Mouse (Mus musculus): Measurements from ENCODE around the gene N4bp3.
"Not testable (repeated sequence)": the region's sequence is repeated elsewhere in the genome, so short reads cannot be mapped to it uniquely, and the experiment has no call there.

The N4bp3 gene

GRCm38 (mm10) chr11:51633721-51634120, 16.9 kb downstream of the N4bp3 start:
- in situ Hi-C loops (cut with MboI, MseI): no loop called here

DNA sequence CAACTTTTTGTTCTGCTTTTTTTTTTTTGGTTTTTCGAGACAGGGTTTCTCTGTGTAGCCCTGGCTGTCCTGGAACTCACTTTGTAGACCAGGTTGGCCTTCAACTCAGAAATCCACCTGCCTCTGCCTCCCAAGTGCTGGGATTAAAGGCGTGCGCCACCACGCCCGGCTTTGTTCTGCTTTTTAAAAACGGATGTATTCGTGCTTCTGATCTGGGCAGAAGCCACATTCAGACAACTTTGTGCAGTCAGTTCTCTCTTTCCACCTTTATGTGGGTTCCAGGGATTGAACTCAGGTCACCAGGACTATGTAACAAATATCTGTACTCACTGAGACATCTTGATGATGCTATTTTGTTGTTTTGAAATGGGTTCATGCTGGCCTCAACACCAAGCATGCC, 17.4 kb downstream of the N4bp3 start:
- in situ Hi-C loops (cut with MboI, MseI): not testable (repeated sequence)

GRCm38 (mm10) chr11:51632130-51632753, 18.4 kb downstream of the N4bp3 start:
- in situ Hi-C loops (cut with MboI, MseI): no loop called here

- in situ Hi-C loops (cut with MboI, MseI): no loop called here
These were observed 20.9 kb downstream of the N4bp3 start for GRCm38 (mm10) chr11:51629651-51630314.

DNA sequence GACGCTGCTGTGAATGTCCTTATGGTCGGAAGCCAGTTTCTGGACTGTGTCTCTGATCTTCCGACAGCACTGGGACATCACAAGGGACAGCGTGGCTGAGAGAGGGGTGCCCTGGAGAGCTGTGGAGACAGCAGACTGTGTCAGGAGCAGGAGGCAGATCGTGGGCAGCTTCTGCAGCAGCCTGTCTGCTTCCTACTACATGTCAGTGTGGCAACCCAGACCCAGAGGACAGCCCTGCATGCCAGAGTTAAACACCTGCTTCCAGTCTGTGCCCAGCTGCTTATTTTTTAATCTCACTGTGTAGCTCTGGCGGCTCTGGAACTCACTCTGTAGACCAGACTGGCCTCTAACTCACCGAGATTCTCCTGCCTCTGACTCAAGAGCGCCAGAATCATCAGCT, 22.7 kb downstream of the N4bp3 start:
- in situ Hi-C loops (cut with MboI, MseI): no loop called here

GRCm38 (mm10) chr11:51627425-51627824, 23.2 kb downstream of the N4bp3 start:
- in situ Hi-C loops (cut with MboI, MseI): no loop called here

- in situ Hi-C loops (cut with MboI, MseI): no loop called here
These were observed 25.3 kb downstream of the N4bp3 start for GRCm38 (mm10) chr11:51625187-51625820.

DNA sequence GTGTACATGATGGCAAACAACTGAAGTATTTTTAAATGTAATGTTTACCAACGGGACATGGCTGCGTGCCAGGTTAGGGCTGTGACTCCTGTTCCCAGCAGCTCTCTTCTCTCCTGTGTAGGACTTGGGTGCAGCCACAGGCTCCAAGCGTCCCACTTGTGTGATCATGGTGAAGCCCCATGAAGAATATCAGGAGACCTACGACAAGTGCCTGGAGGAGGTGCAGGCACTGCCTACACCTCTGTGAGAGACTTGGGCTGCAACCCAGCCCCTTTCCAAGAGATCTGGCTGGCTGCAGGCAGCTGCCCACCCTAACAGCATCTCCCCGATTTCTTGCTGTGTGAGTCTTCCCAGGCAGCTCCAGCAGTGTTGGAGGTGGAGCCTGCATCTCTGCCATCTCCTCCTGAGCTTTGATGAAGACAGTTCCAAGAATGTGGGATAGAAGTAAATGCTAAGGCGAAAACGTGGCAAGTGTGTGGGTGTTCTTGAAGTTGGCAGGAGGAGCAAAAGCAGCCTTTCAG, 27.6 kb downstream of the N4bp3 start:
- in situ Hi-C loops (cut with MboI, MseI): no loop called here

DNA sequence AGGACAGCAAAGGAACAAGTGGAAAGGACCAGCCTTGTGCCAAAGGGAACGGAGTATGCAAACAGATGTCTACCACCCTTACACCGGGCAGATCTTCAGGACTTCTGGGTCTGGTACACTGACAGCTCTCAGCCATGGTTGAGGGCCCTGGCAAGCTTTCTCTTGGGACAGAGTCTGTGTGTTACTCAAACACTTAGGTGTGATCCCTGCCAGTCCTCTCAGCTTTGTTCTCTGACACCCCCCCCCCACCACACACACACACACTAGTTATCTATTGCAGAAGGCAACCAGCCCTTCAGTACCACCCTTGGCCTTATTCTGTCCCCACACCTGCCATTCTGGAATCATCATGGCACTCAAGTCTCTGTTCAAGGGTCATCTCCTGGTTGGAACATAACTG, 28.9 kb downstream of the N4bp3 start:
- in situ Hi-C loops (cut with MboI, MseI): no loop called here

- in situ Hi-C loops (cut with MboI, MseI): no loop called here
These were observed 30.6 kb downstream of the N4bp3 start for GRCm38 (mm10) chr11:51620084-51620483.

- in situ Hi-C loops (cut with MboI, MseI): loop anchor here (5.0 kb wide), 3 partner anchors 33 to 68 kb away; partner anchors contain the start of genes 0610009B22Rik (in 1 of the 2), D930048N14Rik (in 1 of the 2) and N4bp3 (in 1 of the 2)
These were observed 31.1 kb downstream of the N4bp3 start, which contains the start of gene Nhp2 for GRCm38 (mm10) chr11:51619409-51620060. TSS of gene Nhp2 (plus strand) at chr11:51619735.

GRCm38 (mm10) chr11:51618894-51619408, 31.7 kb downstream of the N4bp3 start:
- in situ Hi-C loops (cut with MboI, MseI): loop anchor here (5.0 kb wide), 3 partner anchors 33 to 68 kb away; partner anchors contain the start of genes 0610009B22Rik (in 1 of the 2), D930048N14Rik (in 1 of the 2) and N4bp3 (in 1 of the 2)

- in situ Hi-C loops (cut with MboI, MseI): loop anchor here (5.0 kb wide), 3 partner anchors 35 to 70 kb away; partner anchors contain the start of genes 0610009B22Rik (in 1 of the 2), D930048N14Rik (in 1 of the 2) and N4bp3 (in 1 of the 2)
These were observed 32.9 kb downstream of the N4bp3 start for GRCm38 (mm10) chr11:51617693-51618092.

DNA sequence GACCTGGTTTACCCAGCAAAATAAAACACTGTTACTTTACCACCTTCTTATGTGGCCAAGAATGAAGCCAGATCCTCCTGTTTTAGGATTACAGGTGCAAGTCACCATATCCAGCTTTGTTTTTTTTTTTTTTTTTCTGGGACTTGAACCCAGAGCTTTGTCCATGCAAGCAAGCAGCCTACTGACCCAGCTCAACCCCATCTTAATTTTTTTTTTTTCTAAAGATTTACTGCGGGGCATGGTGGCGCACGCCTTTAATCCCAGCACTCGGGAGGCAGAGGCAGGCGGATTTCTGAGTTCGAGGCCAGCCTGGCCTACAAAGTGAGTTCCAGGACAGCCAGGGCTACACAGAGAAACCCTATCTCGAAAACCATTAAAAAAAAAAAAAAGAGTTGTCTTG, 34.5 kb downstream of the N4bp3 start:
- in situ Hi-C loops (cut with MboI, MseI): loop anchor here (5.0 kb wide), 3 partner anchors 36 to 71 kb away; partner anchors contain the start of genes 0610009B22Rik (in 1 of the 2), D930048N14Rik (in 1 of the 2) and N4bp3 (in 1 of the 2)

GRCm38 (mm10) chr11:51615601-51616000, 35.0 kb downstream of the N4bp3 start:
- in situ Hi-C loops (cut with MboI, MseI): loop anchor here (5.0 kb wide), 3 partner anchors 37 to 72 kb away; partner anchors contain the start of genes 0610009B22Rik (in 1 of the 2), D930048N14Rik (in 1 of the 2) and N4bp3 (in 1 of the 2)

DNA sequence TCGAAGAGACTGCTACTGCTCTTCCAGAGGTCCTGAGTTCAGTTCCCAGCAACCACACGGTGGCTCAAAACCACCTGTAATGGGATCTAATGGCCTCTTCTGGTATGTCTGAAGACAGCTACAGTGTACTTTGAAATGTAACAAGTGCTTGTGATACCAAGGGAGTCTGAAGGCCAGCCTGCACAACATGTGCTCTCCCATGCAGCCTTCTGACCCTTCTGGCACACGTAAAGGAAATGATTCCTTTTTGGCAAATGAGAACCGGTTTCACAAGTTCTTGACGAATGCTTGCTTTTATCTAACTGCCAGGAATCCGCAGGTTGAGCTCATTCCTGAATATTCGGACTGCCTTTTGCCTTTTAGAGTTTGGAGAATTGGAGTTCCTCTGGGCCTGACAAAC, 35.5 kb downstream of the N4bp3 start:
- in situ Hi-C loops (cut with MboI, MseI): loop anchor here (5.0 kb wide), 3 partner anchors 37 to 72 kb away; partner anchors contain the start of genes 0610009B22Rik (in 1 of the 2), D930048N14Rik (in 1 of the 2) and N4bp3 (in 1 of the 2)

DNA sequence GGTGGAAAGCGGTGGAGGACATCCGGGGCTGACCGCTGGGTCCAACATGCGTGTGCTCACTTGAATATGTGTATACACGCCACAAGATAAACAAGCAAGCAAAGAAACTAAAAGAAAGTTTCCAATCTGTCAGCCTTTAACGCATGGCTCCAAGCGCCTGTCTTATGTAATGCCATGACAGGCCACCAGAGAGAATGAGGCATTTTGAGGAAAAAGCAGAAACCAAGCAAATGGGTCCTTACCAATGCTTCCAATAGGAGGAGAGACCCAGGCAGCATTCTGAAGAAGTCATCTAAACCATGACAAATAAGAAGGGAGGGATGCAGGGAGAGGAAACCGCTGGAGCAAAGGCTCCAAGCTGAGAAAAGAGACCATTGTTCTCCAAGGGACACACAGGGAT, 36.4 kb downstream of the N4bp3 start:
- in situ Hi-C loops (cut with MboI, MseI): no loop called here

- in situ Hi-C loops (cut with MboI, MseI): not testable (repeated sequence)
These were observed 40.7 kb downstream of the N4bp3 start for GRCm38 (mm10) chr11:51609940-51610339.

DNA sequence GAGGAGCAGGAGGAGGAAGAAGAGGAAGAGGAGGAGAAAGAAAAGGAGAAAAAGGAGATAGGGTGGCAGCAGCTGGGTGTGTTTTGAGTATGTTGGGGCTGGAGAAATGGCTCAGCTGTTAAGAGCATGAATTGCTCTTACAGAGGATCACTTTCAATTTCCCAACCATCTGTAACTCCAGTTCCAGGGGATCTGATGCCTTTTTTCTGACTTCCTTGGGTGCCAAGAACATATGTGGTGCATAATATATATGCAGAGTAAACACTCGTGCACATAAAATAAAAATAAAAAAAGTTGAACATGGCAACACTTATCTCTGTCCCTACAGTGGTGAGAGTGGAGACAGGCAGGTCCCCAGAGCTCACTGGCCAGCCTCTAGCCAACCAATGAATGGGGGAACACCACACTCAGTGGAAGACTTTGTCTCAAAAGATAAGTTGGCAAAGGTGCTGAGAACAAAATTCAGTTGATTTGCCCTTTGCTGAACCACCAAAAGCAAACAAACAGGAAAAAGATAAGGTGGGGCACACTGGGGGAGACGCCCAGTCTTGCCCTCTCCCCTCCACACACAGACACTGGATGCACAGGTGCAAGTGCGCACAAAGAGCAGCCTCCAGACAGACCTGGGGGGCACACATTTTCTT, 41.3 kb downstream of the N4bp3 start:
- in situ Hi-C loops (cut with MboI, MseI): no loop called here

DNA sequence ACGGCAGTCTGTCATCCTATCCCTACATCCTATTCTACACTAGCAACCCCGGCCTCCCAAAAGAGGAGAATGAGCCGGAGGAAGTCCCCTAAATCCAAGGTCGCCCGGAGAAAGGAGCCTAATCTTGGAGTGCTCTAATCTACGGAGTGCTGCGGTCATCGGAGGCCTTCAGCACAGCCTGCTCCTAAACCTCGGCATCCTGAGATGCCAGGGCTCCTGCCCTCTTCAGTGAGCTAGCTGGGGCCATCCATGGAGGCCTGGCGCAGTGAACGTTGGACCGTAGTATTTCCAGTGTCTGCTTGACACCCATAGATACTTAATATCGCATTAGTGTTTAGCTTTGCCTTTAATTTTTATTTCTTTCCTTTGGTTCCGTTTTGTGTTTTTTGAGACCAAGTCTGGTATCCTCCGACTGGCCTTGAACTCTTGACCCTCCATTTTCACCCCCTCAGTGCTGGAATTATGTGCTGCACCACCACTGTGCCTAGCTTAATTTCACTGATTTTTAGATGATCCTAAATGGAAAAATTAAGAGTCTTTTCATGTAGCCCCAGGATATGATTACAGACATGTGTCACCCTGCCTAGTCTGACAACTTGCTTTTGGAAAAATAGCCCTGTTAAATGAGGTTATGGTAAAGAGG, 43.4 kb downstream of the N4bp3 start:
- in situ Hi-C loops (cut with MboI, MseI): no loop called here

All from T-helper 17 cell (primary cell).